16 mouse cellular contexts compared by ENCODE assay signal in genomic region chr13:43761156-43761855, GRCm38 (mm10).
"Had no signal": no experiment of that assay in that cellular context is flagged by ENCODE, and none has a peak within 500 bp of the region (broad histone marks: within the 10 kb centered on the region; RNA-seq: fewer than 3 reads in every experiment).

No protein-coding gene starts in this region.

- H3K4me3 ChIP-seq: kidney, embryonic 15.5 days; limb, embryonic 12.5 days; liver, embryonic 13.5 days; lung, embryonic 15.5 days; midbrain, embryonic 12.5 days; neural tube, embryonic 13.5 days had no signal

- DNase-seq: kidney, postnatal 14 days; layer of hippocampus, adult 9-11 months; liver; liver, embryonic 13.5 days; liver, postnatal 0 days; lung, postnatal 14 days; right cerebral cortex, postnatal 14 days; thymus, adult 18-20 months; thymus, postnatal 14 days had no signal

- H3K9me3 ChIP-seq: kidney, embryonic 15.5 days; limb, embryonic 12.5 days; liver, embryonic 13.5 days; lung, embryonic 15.5 days; midbrain, embryonic 12.5 days; neural tube, embryonic 13.5 days had no signal

- H3K4me2 ChIP-seq: kidney, embryonic 15.5 days; limb, embryonic 12.5 days; liver, embryonic 13.5 days; lung, embryonic 15.5 days; midbrain, embryonic 12.5 days; neural tube, embryonic 13.5 days had no signal

- H3K27ac ChIP-seq: kidney, embryonic 15.5 days; limb, embryonic 12.5 days; liver, embryonic 13.5 days; lung, embryonic 15.5 days; midbrain, embryonic 12.5 days; neural tube, embryonic 13.5 days; stomach, postnatal 0 days had no signal

- H3K36me3 ChIP-seq: kidney, embryonic 15.5 days; limb, embryonic 12.5 days; liver, embryonic 13.5 days; lung, embryonic 15.5 days; midbrain, embryonic 12.5 days; neural tube, embryonic 13.5 days had no signal

- H3K4me1 ChIP-seq: kidney, embryonic 15.5 days; limb, embryonic 12.5 days; liver, embryonic 13.5 days; midbrain, embryonic 12.5 days; neural tube, embryonic 13.5 days had no signal

- H3K27me3 ChIP-seq: limb, embryonic 12.5 days; liver, embryonic 13.5 days; lung, embryonic 15.5 days; midbrain, embryonic 12.5 days; neural tube, embryonic 13.5 days had no signal

- ATAC-seq: liver, postnatal 0 days; midbrain, embryonic 16.5 days had no signal

- H3K9ac ChIP-seq: kidney, embryonic 15.5 days; limb, embryonic 12.5 days; liver, embryonic 13.5 days; liver, postnatal 0 days; lung, embryonic 15.5 days; midbrain, embryonic 12.5 days; neural tube, embryonic 13.5 days had no signal
